Mouse (Mus musculus) myocyte (in vitro differentiated cells): ENCODE measurements around the gene Mapk1ip1. TPM values are rescaled to one million over a fixed set of nuclear protein-coding genes. Genes with fewer than 3 reads are reported as not detected.

Source experiments
- H3K27me3 ChIP-seq: one replicate; pipeline ENCODE4 v1.6.1; 2011; ENCODE audit not compliant: control insufficient read depth, insufficient read depth, insufficient read length
- H3K36me3 ChIP-seq: one replicate; pipeline ENCODE4 v1.6.1; 2011; ENCODE audit not compliant: control insufficient read depth, insufficient read depth
- H3K4me2 ChIP-seq: one replicate; pipeline ENCODE4 v1.6.1; 2011; ENCODE audit warnings: low read depth, control low read depth
- H3K4me3 ChIP-seq: one replicate; pipeline ENCODE4 v1.5.1; 2011; ENCODE audit warnings: mild to moderate bottlenecking, control low read depth, moderate library complexity
- H3K79me2 ChIP-seq: one replicate; pipeline ENCODE4 v1.6.1; 2011; ENCODE audit not compliant: control insufficient read depth, insufficient read depth
- H3ac ChIP-seq: one replicate; pipeline ENCODE4 v1.6.1; 2011; ENCODE audit not compliant: control insufficient read depth, insufficient read length
- CEBPB ChIP-seq: IDR thresholded peaks from 2 replicates; pipeline ENCODE4 v1.6.1; 2011; ENCODE audit warnings: mild to moderate bottlenecking, moderate library complexity; ENCODE audit not compliant: poor library complexity, insufficient read depth, severe bottlenecking
- E2F4 ChIP-seq: IDR thresholded peaks from one replicate; pipeline ENCODE4 v1.6.1; 2011; ENCODE audit warnings: mild to moderate bottlenecking, control low read depth, moderate library complexity; ENCODE audit not compliant: insufficient read depth
- MAX ChIP-seq: IDR thresholded peaks from one replicate; pipeline ENCODE4 v1.6.1; 2011; ENCODE audit warnings: low read depth, mild to moderate bottlenecking, control low read depth
- MYOD1 ChIP-seq, 3 experiments: IDR thresholded peaks; one replicate each; pipeline ENCODE4 v1.6.1; 2011; ENCODE audit warnings: control low read depth in 2 of 3, low read depth in 2 of 3, mild to moderate bottlenecking in 2 of 3, moderate library complexity in 1 of 3; ENCODE audit not compliant: insufficient read length in 2 of 3, control insufficient read depth in 1 of 3
- MYOG ChIP-seq, 3 experiments: IDR thresholded peaks; one replicate each; pipeline ENCODE4 v1.6.1; 2011; ENCODE audit warnings: control low read depth in 2 of 3, low read depth in 2 of 3, mild to moderate bottlenecking in 2 of 3; ENCODE audit not compliant: insufficient read length in 2 of 3, control insufficient read depth in 1 of 3, insufficient read depth in 1 of 3
- POLR2A ChIP-seq: IDR thresholded peaks from one replicate; pipeline ENCODE4 v1.6.1; 2011; ENCODE audit warnings: low read depth, mild to moderate bottlenecking, control low read depth, moderate library complexity; ENCODE audit not compliant: insufficient read length
- POLR2AphosphoS2 ChIP-seq: IDR thresholded peaks from one replicate; pipeline ENCODE4 v1.6.1; 2011; ENCODE audit warnings: low read depth, control low read depth; ENCODE audit not compliant: insufficient read length
- REST ChIP-seq: IDR thresholded peaks from one replicate; pipeline ENCODE4 v1.6.1; 2011; ENCODE audit warnings: mild to moderate bottlenecking, control low read depth, moderate library complexity; ENCODE audit not compliant: insufficient read depth, insufficient read length
- SRF ChIP-seq: IDR thresholded peaks from one replicate; pipeline ENCODE4 v1.6.1; 2011; ENCODE audit warnings: low read depth; ENCODE audit not compliant: control insufficient read depth, insufficient read length
- TCF12 ChIP-seq: IDR thresholded peaks from one replicate; pipeline ENCODE4 v1.6.1; 2011; ENCODE audit warnings: mild to moderate bottlenecking, control low read depth; ENCODE audit not compliant: poor library complexity, insufficient read depth, severe bottlenecking
- TCF3 ChIP-seq: IDR thresholded peaks from one replicate; pipeline ENCODE4 v1.6.1; 2011; ENCODE audit warnings: low read depth, control low read depth; ENCODE audit not compliant: insufficient read length
- USF1 ChIP-seq: IDR thresholded peaks from one replicate; pipeline ENCODE4 v1.6.1; 2011; ENCODE audit warnings: low read depth, mild to moderate bottlenecking, control low read depth, moderate library complexity
- polyA plus RNA-seq: library from polyadenylated mRNA; unstranded; fragments of >200 nt; fragmentation: generic; extraction: Trizol; gene quantifications from one replicate; pipeline ENCODE4 v1.2.1, GENCODE M21; 2012; ENCODE audit warnings: missing spikeins

Gene Mapk1ip1
- polyA plus RNA-seq, 1 experiment: 6.2 TPM

DNA sequence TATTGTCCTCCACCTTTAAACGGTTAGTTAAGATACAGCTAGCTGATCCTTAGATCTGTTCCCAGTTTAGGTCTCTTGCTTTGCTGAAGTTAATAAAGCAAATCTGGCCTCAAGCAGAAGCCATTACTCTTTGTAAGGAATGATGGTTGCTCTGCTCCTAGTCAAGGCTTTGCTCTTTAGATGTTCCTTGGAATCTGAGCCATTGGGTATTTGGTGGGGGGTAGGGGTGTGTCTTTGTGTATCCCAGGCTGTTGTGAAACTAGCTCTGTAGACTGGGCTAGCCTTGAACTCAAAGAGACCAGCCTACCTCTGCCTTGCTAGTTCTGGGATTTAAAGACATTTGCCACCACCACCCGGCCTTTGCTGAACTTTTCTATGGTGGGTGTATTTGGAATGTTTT lies 8.1 kb upstream of the Mapk1ip1 start:
- no peaks in the 10 kb centered on the region for H3K27me3 ChIP-seq
- peaks cover 19% of the 10 kb centered on the region for H3K36me3 ChIP-seq
- no peak overlapping the region for H3ac ChIP-seq
- peaks cover 94% of the 10 kb centered on the region for H3K79me2 ChIP-seq
- TF ChIP-seq MYOD1 (IDR thresholded peaks at IDR 0.05; ENCODE audit: control insufficient read depth in 1 of 3, insufficient read length in 2 of 3, low read depth in 2 of 3) (no peak), POLR2A (no peak), TCF3 (no peak), E2F4 (no peak), CEBPB (no peak), POLR2AphosphoS2 (no peak), SRF (no peak), MAX (no peak), REST (no peak), MYOG (IDR thresholded peaks at IDR 0.05; ENCODE audit: control insufficient read depth in 1 of 3, insufficient read depth in 1 of 3, insufficient read length in 2 of 3, low read depth in 2 of 3) (no peak), USF1 (no peak), TCF12 (no peak)
- no peak overlapping the region for H3K4me2 ChIP-seq
- H3K4me3 ChIP-seq: no peak overlapping the region

- no peak overlapping the region for H3K4me3 ChIP-seq
- TF ChIP-seq REST (no peak), SRF (no peak), USF1 (no peak), MYOD1 (IDR thresholded peaks at IDR 0.05; ENCODE audit: control insufficient read depth in 1 of 3, insufficient read length in 2 of 3, low read depth in 2 of 3) (no peak), MAX (no peak), CEBPB (no peak), POLR2A (no peak), POLR2AphosphoS2 (no peak), TCF3 (no peak), TCF12 (no peak), E2F4 (no peak), MYOG (IDR thresholded peaks at IDR 0.05; ENCODE audit: control insufficient read depth in 1 of 3, insufficient read depth in 1 of 3, insufficient read length in 2 of 3, low read depth in 2 of 3) (no peak)
- H3K27me3 ChIP-seq: no peaks in the 10 kb centered on the region
- H3K79me2 ChIP-seq: peaks cover 94% of the 10 kb centered on the region
- no peak overlapping the region for H3K4me2 ChIP-seq
- H3K36me3 ChIP-seq: peaks cover 19% of the 10 kb centered on the region
- H3ac ChIP-seq: no peak overlapping the region
Observed at GRCm38 (mm10) chr7:138853417-138854031, 7.5 kb upstream of the Mapk1ip1 start.

- no peak overlapping the region for H3K4me2 ChIP-seq
- no peak overlapping the region for H3ac ChIP-seq
- no peaks in the 10 kb centered on the region for H3K27me3 ChIP-seq
- peaks cover 81% of the 10 kb centered on the region for H3K79me2 ChIP-seq
- TF ChIP-seq SRF: no peak
- no peak for TF ChIP-seq MAX
- TF ChIP-seq POLR2A: no peak
- TF ChIP-seq POLR2AphosphoS2: no peak
- no peak for TF ChIP-seq TCF12
- TF ChIP-seq E2F4: no peak
- TF ChIP-seq TCF3: no peak
- TF ChIP-seq MYOG (IDR thresholded peaks at IDR 0.05; ENCODE audit: control insufficient read depth in 1 of 3, insufficient read depth in 1 of 3, insufficient read length in 2 of 3, low read depth in 2 of 3): no peak
- no peak for TF ChIP-seq MYOD1 (IDR thresholded peaks at IDR 0.05; ENCODE audit: control insufficient read depth in 1 of 3, insufficient read length in 2 of 3, low read depth in 2 of 3)
- TF ChIP-seq CEBPB: no peak
- no peak for TF ChIP-seq USF1
- TF ChIP-seq REST: no peak
- H3K36me3 ChIP-seq: peaks cover 5% of the 10 kb centered on the region
- H3K4me3 ChIP-seq: no peak overlapping the region
Observed at GRCm38 (mm10) chr7:138850083-138850482, 4.0 kb upstream of the Mapk1ip1 start.

GRCm38 (mm10) chr7:138848028-138848920 lies 2.2 kb upstream of the Mapk1ip1 start:
- peak overlapping the region; percentile 65 for H3K4me3 ChIP-seq
- H3K27me3 ChIP-seq: no peaks in the 10 kb centered on the region
- peaks cover 5% of the 10 kb centered on the region for H3K36me3 ChIP-seq
- no peak for TF ChIP-seq MAX
- no peak for TF ChIP-seq TCF12
- no peak for TF ChIP-seq MYOG (IDR thresholded peaks at IDR 0.05; ENCODE audit: control insufficient read depth in 1 of 3, insufficient read depth in 1 of 3, insufficient read length in 2 of 3, low read depth in 2 of 3)
- TF ChIP-seq POLR2AphosphoS2: no peak
- TF ChIP-seq REST: no peak
- no peak for TF ChIP-seq USF1
- no peak for TF ChIP-seq SRF
- H3K4me2 ChIP-seq: peak overlapping the region; percentile 91
- H3K79me2 ChIP-seq: peaks cover 70% of the 10 kb centered on the region
- no peak overlapping the region for H3ac ChIP-seq
